Mouse (Mus musculus): ENCODE measurements around the gene Scamp2.

DNA sequence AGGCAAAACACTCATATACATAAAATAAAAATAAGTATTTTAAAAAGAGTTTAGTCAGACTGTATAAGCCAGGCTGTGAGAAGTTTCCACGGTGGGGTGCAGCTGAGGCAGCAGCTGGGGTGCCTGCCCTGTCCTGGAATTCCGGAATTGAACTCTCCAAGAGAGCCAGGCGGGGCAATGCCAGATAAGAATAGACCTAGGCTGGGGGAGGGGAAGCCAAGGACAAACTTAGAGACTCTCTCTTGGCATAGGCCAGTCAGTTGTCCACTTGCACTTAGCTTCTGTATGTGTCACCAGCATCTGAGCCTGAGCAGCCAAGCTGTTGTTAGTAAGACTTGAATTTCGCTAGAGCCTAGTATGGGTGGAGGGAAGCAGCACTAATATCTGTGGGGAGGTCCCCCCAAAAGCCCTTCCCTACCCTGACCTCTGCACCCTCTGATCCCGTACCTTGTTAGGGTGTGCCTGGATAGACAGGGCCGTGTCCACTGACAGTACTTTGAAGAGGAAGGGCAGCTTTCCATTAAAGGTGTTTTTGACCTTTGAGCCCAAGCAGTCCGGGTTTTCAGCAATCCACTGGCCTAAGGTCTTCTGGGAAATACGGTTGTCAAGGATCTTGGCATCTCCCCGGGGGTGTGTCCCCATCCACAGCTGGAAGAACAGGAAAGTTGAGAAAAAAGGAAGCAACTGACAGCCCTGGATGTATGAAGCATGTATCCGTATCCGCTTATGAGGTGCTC is 10.4 kb upstream of the Scamp2 start:
- TF ChIP-seq CTCF (conservative IDR thresholded peaks at IDR 0.05; ENCODE audit: low read length) (no peak), NANOG (IDR thresholded peaks at IDR 0.05; ENCODE audit: borderline replicate concordance, low read length) (no peak), POU5F1 (IDR thresholded peaks at IDR 0.05; ENCODE audit: borderline replicate concordance, low read length) (no peak)

Data from E14TG2a.4 (cell line).